Mouse (Mus musculus) erythroblast, adult 5-6 weeks (primary cell): ENCODE results near the gene Sertad2. TPM values are rescaled to one million over a fixed set of nuclear protein-coding genes. Genes with fewer than 3 reads are reported as not detected.

Source experiments
- ATAC-seq: replicated peaks from 2 replicates; pipeline ENCODE4 v1.8.0; 2016; ENCODE audit warnings: moderate number of reproducible peaks, mild to moderate bottlenecking, moderate TSS enrichment, inconsistent platforms; ENCODE audit not compliant: poor library complexity, low FRiP score, severe bottlenecking
- total RNA-seq, 2 experiments: library from RNA; stranded (forward) in 1 of 2; stranded (reverse) in 1 of 2; fragments of 150-400 nt in 1 of 2; fragments of 200-764, 138-1000 nt in 1 of 2; gene quantifications; 2 replicates each; pipeline versions ENCODE4 v1.2.3 to v1.2.4; 2015 to 2017; ENCODE audit warnings: low replicate concordance in 2 of 2

The Sertad2 gene
- total RNA-seq, 2 experiments from 2014 or later, result 113 to 159 TPM

- no peak for ATAC-seq
Observed at GRCm38 (mm10) chr11:20544376-20544775, 1.3 kb downstream of the Sertad2 start.

GRCm38 (mm10) chr11:20544801-20545515 lies 1.9 kb downstream of the Sertad2 start:
- no peak for ATAC-seq

DNA sequence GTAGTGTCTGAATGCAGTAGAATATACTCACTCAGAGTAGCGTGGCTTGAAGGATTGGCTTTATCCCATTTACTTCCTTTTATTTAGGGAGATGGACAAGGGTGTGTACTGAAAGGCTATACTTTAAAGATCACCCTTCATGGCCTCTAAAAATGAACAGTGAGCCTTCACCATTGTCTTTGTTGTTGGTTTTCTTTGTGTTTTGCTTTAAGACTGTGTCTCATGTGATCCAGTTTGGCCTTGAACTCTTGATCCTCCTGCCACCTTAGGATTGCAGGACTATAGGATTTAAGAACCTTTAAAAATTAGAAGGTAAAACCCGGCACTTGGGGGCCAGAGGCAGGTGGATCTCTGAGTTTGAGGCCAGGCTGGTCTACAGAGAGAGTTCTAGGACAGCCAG lies 6.4 kb downstream of the Sertad2 start:
- no peak for ATAC-seq

DNA sequence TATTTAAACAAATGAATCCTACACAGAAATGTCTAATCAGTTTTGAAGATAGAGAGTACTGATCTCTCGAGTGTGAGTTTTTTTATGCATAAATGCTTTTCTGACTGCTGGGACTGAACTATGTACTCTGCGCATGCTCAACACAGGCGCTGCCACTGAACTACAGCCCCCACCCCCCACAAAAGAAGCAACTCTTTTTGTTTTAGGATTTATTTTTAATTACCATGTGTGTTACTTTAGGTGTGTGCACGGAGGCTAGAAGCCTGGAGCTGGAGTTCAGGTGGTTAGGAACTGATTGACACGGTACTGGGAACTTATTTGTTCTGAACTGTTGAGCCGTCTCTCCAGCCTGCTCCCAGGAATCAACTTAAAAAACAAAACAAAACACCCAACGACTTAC lies 7.1 kb downstream of the Sertad2 start:
- no peak for ATAC-seq

- ATAC-seq, result no peak
Observed at GRCm38 (mm10) chr11:20552059-20552458, 9.0 kb downstream of the Sertad2 start.

- ATAC-seq, result no peak
Observed at GRCm38 (mm10) chr11:20552758-20553673, 10.0 kb downstream of the Sertad2 start.

DNA sequence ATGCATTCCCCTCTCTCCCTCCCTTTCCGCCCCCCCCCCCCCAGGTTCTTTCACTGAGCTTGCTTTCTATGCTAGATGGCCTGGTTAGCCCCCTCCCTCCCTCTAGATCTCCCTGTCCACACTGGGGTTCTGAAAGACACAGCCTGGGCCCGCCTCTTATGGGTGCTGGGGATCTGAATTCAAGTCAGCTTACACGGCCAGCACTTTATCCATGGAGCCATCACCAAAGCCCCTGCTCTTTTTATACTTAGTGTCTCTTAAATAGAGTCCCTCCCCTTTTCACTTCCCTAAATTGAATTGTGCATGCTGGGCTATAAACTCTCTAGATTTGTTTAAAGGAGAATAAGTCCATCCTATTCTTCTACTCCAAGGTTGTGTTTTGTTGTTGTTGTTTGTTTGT lies 12.6 kb downstream of the Sertad2 start:
- ATAC-seq, result no peak

DNA sequence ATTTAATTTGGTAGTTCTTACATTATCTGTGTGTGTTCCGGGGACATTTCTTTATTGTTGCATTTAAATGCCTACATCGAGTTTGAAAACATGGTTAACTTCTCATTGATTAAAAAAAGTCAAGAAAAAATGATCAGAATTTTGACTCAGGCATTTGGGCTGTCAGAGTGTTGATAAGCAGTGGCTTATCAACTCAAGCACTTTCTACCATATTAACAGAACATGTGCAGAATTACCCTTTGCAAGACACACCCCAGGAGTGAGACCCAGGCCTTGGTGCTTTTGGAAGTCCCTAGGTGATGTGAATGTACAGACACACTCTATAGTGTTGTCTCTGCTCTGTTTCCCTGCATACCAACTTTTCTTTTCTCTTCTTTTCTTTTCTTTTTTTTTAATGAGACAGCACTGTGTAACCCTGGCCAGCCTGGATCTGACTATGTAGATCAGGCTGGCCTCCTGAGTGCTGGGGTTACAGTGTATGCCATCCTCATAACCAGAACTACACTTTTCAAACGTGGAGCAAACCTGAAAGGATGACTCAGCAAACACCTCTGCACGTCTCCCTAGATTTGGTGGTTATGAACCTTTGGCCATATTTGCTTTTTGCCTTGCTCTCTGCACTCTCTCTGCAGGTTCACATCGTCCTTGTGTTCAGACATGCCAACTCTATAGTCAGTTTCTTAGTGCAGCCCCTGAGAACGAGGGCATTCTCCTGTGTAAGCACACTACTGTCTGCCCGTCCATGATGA lies 13.3 kb downstream of the Sertad2 start:
- ATAC-seq, result 0 out of 2 replicates have a peak, but pooled peaks have one; percentile 36

DNA sequence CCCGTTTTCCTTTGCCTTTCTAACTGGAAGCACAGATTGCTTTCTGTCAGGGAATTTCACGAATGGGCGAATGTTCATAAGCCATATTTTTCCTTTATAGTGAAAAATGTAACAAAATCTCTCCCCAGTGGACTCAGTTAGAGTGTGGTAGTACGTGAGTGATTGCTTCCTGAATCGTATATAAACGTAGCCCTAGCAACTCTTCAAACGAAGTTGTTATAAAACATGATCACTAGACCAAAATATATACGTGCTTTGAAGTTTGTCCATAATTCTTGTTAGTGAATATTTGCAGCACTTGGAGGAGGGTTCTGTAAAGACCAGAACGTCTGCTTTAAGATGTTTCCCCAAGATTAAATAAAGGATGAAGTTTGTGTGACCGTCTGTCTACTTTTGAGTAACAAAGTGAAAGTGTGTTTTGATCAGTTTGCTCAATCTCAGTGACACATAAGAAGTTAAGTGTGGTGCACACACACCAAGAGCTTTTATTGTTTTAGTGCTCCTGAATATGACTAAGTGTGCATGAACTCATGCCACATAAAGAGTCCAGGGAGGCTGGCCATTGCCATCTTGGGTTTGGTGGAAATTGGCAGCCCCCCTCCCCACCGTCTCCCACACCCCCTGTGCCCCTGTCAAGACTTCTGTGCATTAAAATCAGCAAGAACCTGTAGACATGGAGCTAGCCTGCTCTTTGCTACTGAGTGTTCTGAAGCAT lies 16.3 kb downstream of the Sertad2 start:
- no peak for ATAC-seq

GRCm38 (mm10) chr11:20559951-20560642 lies 17.0 kb downstream of the Sertad2 start:
- peak; percentile 54; the same call in 1 of the 2 replicates for ATAC-seq

GRCm38 (mm10) chr11:20561323-20562002 lies 18.4 kb downstream of the Sertad2 start:
- ATAC-seq, result peak; percentile 82

GRCm38 (mm10) chr11:20565057-20565456 lies 22.0 kb downstream of the Sertad2 start:
- ATAC-seq, result no peak

DNA sequence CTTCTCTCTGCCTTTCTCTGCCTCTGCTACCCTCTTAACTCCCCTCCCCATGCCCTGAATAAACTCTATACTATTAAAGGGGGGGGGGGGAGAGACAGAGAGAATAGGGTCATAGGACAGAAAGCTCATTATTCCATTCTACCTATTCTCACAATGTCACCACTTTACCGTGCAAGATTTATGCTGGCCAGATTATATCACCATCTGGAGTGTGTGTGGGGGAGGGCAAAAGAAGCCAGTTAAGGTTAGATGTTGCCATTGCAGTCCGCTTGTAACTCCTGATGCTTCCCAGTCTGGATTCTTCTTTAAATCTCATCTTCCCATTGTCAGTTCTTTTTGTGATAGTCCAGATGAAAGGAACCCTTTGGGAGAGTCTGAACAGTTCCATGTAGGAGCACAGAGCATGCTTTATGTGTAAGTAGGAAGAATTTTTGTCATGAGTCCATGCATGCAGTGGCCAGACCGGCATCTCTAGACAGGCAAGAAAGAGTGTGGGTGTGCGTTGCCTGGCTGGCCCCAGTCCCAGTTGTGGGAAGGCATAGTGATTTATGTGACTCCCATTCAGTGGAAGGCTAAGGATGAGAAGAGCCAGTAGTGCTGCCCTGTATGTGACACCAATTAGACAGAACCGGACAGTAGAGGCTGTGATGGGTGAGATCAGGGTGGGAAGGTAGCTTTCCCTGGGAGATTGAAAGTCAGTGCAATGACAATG lies 28.8 kb downstream of the Sertad2 start:
- no peak for ATAC-seq

- no peak for ATAC-seq
Observed at GRCm38 (mm10) chr11:20576046-20576635, 33.1 kb downstream of the Sertad2 start.

DNA sequence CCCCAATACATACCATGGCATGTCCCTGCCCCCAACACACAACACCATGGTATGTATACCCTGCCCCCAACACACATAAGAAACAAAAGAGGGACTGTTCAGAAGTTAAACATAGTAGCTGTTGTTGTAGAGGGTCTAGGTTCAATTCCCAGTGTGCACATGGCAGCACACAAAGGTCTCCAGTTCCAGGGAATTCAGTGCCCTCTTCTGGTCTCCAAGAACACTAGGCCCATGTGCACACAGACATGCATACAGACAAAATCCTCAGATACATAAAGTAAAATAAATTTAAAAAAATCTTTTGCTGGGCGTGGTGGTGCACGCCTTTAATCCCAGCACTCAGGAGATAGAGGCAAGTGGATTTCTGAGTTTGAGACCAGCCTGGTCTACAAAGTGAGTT lies 39.7 kb downstream of the Sertad2 start:
- no peak for ATAC-seq

GRCm38 (mm10) chr11:20585297-20585696 lies 42.2 kb downstream of the Sertad2 start:
- no peak for ATAC-seq

DNA sequence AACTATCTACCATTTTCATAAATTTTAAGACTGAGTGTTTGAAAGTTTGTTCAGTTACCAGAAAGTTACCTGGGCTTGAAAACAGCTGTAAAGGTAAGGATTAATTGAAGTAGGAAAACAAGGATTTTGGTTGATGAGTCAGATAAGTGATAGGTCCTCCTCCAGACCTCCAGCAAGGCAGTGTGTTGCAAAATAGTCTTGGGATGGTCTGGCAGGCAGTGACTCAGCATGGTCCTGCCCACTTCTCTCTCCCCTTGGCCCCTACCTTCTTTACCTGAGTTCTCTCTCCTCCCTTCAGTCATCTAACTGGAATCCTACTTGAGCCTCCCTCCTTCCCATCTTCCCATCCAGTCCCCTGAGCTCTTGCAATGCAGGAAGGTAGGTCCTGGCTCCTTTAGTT lies 43.1 kb downstream of the Sertad2 start:
- no peak for ATAC-seq

DNA sequence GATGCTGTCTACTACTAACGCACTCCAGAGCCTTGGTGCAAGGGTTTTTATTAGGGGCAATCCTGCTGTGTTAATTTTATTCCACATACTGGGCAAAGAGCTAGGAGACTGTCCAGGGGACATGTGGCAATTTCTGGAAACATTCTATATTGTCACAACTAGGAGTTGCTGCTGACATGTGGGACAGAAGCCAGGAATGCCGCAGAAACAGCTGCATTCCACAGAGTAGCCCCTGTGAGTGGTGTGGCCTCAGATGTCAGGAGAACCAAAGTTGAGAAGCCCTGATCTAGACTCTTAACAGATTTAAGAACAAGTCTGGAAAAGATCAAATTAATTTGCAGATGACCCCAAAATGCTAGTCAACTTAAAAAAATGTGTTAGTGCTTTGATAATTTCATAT lies 46.3 kb downstream of the Sertad2 start:
- ATAC-seq, result no peak
